Mouse (Mus musculus): ENCODE measurements at regions not wholly inside any gene's neighbourhood (a gene's known extent, or its start where the extent isn't known, plus 50 kb on each side); places are given as distances from the start of the nearest gene placed in this dataset.

DNA sequence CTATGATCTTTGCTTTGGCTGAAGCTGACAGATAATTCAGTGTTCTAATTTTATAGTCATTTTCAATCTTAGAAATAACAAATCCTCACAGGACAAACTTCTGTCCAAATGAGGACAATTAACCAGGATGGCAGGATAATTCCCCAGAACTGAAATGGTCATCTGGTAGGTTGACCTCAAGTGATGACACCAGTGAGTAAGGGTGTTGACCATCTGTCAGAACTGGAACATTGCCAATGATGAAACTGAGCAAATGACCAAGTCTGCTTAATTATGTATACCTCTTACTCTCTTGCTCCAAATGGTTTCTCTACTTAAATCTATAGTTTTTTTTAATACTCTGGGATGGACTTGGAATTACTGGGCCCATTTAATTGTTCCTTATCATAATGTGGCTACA, 1336.9 kb upstream of the Tenm3 start:
- DNase-seq (ENCODE audit: low spot score in 2 of 2): no peak

DNA sequence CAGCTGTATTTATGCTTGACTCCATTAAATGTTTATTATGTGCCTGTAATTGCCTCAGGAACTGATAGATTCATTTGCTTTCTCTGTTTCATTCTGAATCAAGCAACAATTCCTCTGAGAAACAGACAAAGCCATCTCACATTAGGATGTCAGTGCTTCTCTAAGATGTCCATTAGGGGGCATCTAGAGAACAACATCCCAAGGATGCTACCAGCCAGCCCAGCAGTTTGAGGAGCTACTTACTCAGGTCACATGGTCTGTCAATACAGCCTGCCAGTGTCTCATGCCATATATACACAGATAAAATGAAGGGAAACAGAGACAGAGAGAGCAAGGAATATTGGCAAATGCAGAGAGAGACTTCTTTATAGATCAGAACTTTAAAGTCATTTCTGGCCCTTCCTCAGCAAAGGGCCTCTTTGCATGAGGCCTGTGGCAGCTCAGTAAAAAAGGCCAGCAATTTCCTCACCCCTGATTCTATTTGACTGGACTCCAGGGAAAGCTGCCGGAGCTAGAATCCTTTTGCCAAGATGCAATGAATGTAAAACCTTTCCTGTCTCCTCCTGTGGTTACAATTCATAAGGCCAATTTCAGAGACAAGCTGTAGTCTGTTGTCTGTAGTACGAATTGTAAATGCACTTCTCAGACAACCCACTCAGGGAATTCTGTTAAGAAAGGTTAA, 1321.2 kb upstream of the Tenm3 start:
- no peak for DNase-seq (ENCODE audit: low spot score in 2 of 2)

DNA sequence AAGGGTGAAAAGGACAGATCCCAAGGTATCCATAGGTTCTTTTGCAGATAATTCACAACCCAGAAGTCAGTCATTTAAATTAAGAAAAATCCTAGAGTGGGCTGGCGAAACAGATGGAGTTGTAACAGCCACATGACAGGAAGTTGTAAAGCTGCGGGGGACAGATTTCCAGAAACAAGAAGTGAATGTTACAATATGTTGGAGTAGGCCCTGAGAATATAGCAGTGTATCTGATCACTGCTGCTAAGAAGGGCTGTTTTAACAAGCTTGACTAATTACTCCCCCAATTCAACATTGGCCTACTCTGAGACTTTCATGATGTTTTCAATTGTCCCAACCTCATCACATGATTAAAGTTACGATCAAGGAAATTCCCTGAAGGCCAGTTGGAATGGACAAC, 1317.3 kb upstream of the Tenm3 start:
- DNase-seq (ENCODE audit: low spot score in 2 of 2): peak; percentile 5 to 20

DNA sequence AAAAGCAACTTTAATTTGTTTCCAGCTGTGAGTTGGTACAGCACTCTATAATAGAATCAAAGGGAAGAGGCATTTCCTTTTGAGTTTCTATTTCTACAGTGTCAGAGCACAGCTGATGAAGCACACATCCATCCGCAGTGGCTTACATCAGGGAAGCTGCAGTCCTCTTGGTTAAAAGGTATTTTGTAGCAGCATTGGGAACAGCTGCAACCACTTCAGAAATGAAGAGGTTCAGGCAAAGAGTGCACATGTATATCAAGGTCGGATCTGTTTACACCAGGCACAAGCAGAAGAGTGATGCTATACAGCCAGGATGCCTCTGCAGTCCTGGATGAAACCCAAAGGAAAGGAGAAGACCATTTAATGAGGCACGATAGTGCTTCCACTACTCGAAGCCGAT, 1316.6 kb upstream of the Tenm3 start:
- DNase-seq (ENCODE audit: low spot score in 2 of 2): no peak

DNA sequence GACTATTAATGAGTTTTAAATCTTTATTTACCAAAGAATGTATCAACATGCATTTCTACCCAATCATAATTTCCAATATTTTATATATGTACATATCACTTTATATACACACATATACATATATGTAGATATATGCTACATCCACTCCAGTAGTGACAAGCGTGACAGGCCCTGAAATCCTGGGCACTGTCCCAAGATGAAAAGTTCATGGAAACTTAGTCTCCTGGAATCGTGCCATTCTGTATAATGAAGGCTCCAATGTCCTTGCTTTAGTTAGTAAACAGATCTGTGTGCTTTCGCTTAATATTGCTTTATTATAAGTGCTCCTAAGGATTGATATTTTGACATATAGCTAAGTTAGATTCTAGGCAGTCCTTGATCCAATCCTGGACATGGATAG, 1296.1 kb upstream of the Tenm3 start:
- no peak for DNase-seq (ENCODE audit: low spot score in 2 of 2)

DNA sequence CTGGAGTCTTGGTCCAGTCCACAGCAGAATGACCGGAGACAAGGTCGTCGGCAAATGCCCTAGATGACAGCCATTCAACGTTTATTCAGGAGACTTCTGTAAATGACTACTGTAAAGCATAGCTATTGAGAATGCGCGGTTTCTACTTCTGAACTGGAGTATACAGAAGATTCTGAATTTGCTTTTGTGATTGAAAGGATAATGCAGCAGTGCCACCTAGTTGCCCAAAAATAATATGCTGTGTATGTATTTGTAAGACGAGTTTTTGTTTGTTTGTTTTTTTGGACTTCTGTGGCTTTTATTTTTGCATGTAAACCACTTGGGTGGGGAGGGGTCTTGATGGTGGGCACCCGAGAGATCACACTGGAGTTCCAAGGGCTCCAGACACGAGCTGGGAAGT, 1276.3 kb upstream of the Tenm3 start:
- peak in 1 of 2 experiments; percentile 11 for DNase-seq (ENCODE audit: low spot score in 2 of 2)

DNA sequence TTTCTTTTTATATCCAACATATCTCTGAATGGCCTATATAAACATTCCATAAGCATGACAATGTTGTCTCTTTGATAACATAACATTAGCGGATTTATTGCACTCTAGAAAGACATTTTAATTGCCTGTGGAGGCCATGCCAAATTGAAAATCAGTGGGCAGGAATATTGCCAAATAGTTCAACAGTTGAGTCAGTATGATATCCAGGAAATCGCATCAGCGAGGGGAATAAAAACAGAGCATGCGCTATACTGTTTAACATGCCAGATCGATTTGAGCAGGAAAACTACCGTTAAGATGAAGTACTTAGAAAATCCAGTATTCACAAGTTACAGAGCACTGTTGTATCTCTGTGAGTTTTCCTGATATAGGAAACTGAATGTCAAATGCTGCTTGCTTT, 1238.6 kb upstream of the Tenm3 start:
- DNase-seq (ENCODE audit: low spot score in 2 of 2): no peak

DNA sequence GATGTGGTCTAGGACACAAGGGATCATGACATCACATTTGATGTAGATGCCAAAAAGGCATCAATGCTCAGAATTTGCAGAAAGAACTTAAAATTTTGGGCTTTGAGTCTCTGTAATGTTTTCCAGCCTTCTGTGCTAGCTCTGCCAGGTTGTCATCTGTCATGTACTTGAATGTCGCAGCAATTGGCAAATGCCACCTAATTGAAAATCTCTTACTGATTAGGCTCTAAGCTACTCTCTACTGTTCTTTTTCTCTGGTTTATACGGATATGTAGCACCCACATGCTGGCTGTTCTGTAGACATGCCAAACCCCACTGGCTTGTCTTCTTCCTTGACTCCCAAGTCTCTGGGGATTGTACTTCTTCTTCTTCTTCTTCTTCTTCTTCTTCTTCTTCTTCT, 1193.3 kb upstream of the Tenm3 start:
- peak; percentile 19 to 34 for DNase-seq (ENCODE audit: low spot score in 2 of 2)

DNA sequence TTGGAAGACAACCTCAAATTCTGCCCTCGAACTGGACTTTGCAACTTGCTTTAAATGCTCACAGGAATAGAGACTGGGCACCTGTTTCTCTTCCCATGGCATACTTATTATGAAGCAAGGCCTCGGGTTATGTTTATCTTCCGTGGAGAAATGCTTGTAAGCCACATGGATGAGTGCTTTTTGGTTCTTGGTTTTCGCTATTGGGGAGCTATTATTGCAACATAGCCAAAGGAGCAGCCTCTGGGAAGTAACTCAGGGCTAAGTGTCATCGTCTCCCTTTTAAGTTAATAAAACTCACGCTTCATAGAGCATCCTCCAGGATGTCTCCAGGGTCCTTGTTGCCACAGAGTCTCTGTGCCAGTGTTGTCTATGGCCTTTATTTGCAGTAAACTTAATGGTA, 1183.8 kb upstream of the Tenm3 start:
- DNase-seq (ENCODE audit: low spot score in 2 of 2): no peak

DNA sequence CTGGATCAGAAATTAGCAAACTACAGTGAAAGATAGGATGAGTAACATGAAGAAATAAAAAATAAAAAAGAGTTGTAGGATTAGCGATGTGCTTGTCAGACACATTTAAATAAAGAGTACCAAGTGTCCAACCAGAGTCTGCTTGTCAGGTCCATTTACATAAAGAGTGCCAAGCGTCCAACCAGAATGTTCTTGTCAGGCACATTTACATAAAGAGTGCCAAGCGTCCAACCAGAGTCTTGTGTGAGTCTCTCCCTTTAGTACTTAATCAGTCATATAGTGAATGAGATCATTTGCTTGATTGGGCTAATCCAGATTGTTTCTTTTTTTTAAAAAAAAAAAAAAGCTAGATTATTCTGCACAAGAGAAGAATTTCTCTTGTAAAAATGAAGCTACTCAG, 1163.8 kb upstream of the Tenm3 start:
- DNase-seq (ENCODE audit: low spot score in 2 of 2): no peak

DNA sequence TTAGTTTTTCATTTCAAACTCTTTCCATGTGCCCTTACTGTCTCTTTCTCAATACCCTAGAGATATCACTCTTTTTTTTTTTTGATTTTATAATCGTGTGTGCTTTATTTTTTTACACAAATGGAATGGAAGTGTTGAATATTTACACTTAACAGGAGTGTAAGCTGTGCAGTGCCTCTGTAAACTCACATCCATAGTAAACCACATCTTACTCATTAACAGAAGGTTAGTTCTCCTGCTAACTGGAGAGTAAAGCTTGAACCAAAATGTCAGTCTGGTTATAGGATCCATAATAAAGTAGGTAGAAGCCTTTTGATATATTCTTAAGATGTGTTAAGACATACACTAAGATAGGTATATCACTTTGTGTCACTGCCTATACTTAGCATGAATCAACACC, 1160.5 kb upstream of the Tenm3 start:
- no peak for DNase-seq (ENCODE audit: low spot score in 2 of 2)

DNA sequence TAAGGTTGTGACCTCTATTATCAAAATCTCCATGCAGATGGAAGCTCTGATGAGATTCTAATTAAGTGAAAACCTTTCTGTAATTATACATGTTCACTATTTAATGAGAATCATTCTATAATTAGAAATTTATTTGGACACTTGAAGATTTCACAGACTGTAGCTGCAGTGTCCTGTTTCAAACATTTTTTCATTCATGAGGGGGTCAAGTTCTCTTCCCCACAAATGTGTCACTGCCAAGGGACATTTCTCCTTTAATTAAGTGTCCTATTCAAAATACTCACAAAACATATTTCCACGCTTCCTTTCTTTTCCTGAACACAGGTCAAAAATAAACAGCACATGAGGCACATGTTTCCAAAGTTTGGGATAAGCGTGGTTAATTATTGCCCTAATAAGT, 1159.9 kb upstream of the Tenm3 start:
- DNase-seq (ENCODE audit: low spot score in 2 of 2): no peak

DNA sequence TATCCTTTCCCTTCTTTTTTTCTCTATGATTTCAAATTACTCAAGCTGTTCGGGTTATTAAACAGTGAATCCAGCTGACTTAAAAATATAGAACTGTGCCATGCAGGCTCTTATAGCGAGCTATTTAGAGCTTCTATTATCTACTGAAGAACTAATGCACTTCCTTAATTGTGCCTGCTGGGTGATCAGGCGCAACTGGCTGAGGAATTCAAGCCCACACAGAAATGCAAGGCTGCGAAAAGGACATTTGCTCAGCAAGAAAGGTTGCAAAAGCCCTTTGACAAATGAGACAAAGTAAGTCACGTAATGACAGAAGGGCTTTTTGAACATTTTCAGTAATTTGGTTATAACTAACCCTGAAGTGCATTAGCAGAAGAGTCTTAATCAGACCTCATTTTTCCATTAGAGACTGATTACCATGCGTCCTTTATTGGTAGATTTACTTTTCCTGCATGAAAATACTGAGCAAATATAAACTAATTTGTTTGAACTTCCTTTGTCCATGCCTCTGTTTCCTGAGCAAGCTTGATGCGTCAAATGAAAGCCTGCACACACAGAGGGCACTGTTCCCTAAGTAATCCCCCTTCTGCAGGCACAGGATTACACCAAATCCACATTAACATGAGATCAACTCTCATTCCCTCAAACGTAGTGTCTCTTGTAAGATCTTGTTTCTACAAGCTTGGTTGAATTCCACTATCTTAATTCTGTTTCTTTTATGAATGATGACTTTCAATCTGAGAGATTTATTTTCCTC, 1154.7 kb upstream of the Tenm3 start:
- no peak for DNase-seq (ENCODE audit: low spot score in 2 of 2)

Measured in layer of hippocampus, adult 8-10 months (tissue).